In genomic region chr1:42709431-42710160, GRCm38 (mm10) we compare ENCODE assay signal across 12 mouse cellular contexts. TPM values are rescaled to one million over a fixed set of nuclear protein-coding genes. Genes with fewer than 3 reads are reported as not detected.
DNase-seq lines count a peak whose midpoint lies in the region; ATAC-seq and TF ChIP-seq lines count a peak whose summit lies in the region.
"Had no signal": no experiment of that assay in that cellular context is flagged by ENCODE, and none has a peak within 500 bp of the region (broad histone marks: within the 10 kb centered on the region; RNA-seq: fewer than 3 reads in every experiment).

No protein-coding gene starts in this region.

- no peak for ATAC-seq in kidney, postnatal 0 days (replicated peaks; ENCODE audit: low FRiP score, low read depth)
- ATAC-seq in forebrain, embryonic 15.5 days (replicated peaks): no peak
- ATAC-seq in neural tube, embryonic 14.5 days (ENCODE audit: low read depth): no peak

- 0 out of 2 replicates have a peak overlapping the region, but pooled peaks have one; percentile 2 for H3K9ac ChIP-seq in kidney, postnatal 0 days (ENCODE audit: low read depth, low read length)
- H3K9ac ChIP-seq in forebrain, embryonic 15.5 days (replicated peaks): peak overlapping the region; percentile 65
- no peak overlapping the region for H3K9ac ChIP-seq in neural tube, embryonic 14.5 days (replicated peaks; ENCODE audit: low read depth, low read length)
- H3K9ac ChIP-seq: limb, embryonic 12.5 days had no signal

- no peak overlapping the region for H3K4me3 ChIP-seq in kidney, postnatal 0 days (replicated peaks; ENCODE audit: low read depth, low read length)
- H3K4me3 ChIP-seq in forebrain, embryonic 15.5 days: peak overlapping the region; percentile 56
- peak overlapping the region; percentile 99 for H3K4me3 ChIP-seq in midbrain, embryonic 10.5 days
- no peak overlapping the region for H3K4me3 ChIP-seq in neural tube, embryonic 14.5 days (ENCODE audit: low read depth, low read length)
- no peak overlapping the region for H3K4me3 ChIP-seq in thymus, adult 2 months (ENCODE audit: control insufficient read depth, insufficient read depth, low read length)
- H3K4me3 ChIP-seq: limb, embryonic 12.5 days; megakaryocyte, embryonic 14.5 days had no signal

- no peak for DNase-seq in kidney, postnatal 0 days (ENCODE audit: low spot score)
- no peak for DNase-seq in kidney, adult 8-10 months
- DNase-seq in midbrain, embryonic 10.5 days (ENCODE audit: low spot score): no peak
- no peak for DNase-seq in thymus, adult 2 months
- DNase-seq in ovary, postnatal 36 days (ENCODE audit: low spot score): no peak
- DNase-seq in MN1 (ENCODE audit: low spot score): no peak
- DNase-seq: lung, adult 18-20 months had no signal

- H3K36me3 ChIP-seq in kidney, postnatal 0 days (ENCODE audit: insufficient read depth, low read length): no peaks in the 10 kb centered on the region
- H3K36me3 ChIP-seq in forebrain, embryonic 15.5 days: no peaks in the 10 kb centered on the region
- H3K36me3 ChIP-seq in midbrain, embryonic 10.5 days: peaks cover 38% of the 10 kb centered on the region
- H3K36me3 ChIP-seq in neural tube, embryonic 14.5 days (ENCODE audit: control insufficient read depth, insufficient read depth, low read length): no peaks in the 10 kb centered on the region
- no peaks in the 10 kb centered on the region for H3K36me3 ChIP-seq in thymus, adult 2 months (ENCODE audit: control insufficient read depth, insufficient read depth, low read length)
- H3K36me3 ChIP-seq: limb, embryonic 12.5 days had no signal

- H3K4me1 ChIP-seq in kidney, postnatal 0 days (replicated peaks; ENCODE audit: insufficient read depth, low read length): no peaks in the 10 kb centered on the region
- peaks cover 83% of the 10 kb centered on the region for H3K4me1 ChIP-seq in forebrain, embryonic 15.5 days
- H3K4me1 ChIP-seq in midbrain, embryonic 10.5 days: peaks cover 94% of the 10 kb centered on the region
- peaks cover 15% of the 10 kb centered on the region; the same call in 1 of the 2 replicates for H3K4me1 ChIP-seq in neural tube, embryonic 14.5 days (ENCODE audit: control insufficient read depth, insufficient read depth, low read length)
- no peaks in the 10 kb centered on the region for H3K4me1 ChIP-seq in thymus, adult 2 months (replicated peaks; ENCODE audit: control insufficient read depth, insufficient read depth, low read length)

- no peak overlapping the region for H3K27ac ChIP-seq in kidney, postnatal 0 days
- peak overlapping the region; percentile 89 for H3K27ac ChIP-seq in forebrain, embryonic 15.5 days (replicated peaks)
- peak overlapping the region; percentile 96 for H3K27ac ChIP-seq in midbrain, embryonic 10.5 days (replicated peaks)
- H3K27ac ChIP-seq in neural tube, embryonic 14.5 days (ENCODE audit: low read depth, low read length): no peak overlapping the region
- H3K27ac ChIP-seq in thymus, adult 2 months (ENCODE audit: control insufficient read depth, insufficient read depth, low read length): no peak overlapping the region
- H3K27ac ChIP-seq: limb, embryonic 12.5 days had no signal

- no peak for TF ChIP-seq CTCF in kidney, postnatal 0 days (IDR thresholded peaks at IDR 0.05; ENCODE audit: low read depth)
- no peak for TF ChIP-seq CTCF in thymus, adult 2 months (IDR thresholded peaks at IDR 0.05; ENCODE audit: borderline replicate concordance, control insufficient read depth, extremely low read depth, insufficient read depth, low read length, poor library complexity)

- H3K4me2 ChIP-seq in kidney, postnatal 0 days (ENCODE audit: low read length): peak overlapping the region; percentile 54
- peak overlapping the region; percentile 60 for H3K4me2 ChIP-seq in forebrain, embryonic 15.5 days (replicated peaks)
- peak overlapping the region; percentile 1; the same call in 1 of the 2 replicates for H3K4me2 ChIP-seq in neural tube, embryonic 14.5 days (ENCODE audit: low read depth, low read length)
- H3K4me2 ChIP-seq: limb, embryonic 12.5 days had no signal

- peaks cover 53% of the 10 kb centered on the region for H3K27me3 ChIP-seq in kidney, postnatal 0 days (ENCODE audit: insufficient read depth, low read length)
- no peaks in the 10 kb centered on the region for H3K27me3 ChIP-seq in forebrain, embryonic 15.5 days
- H3K27me3 ChIP-seq in midbrain, embryonic 10.5 days (ENCODE audit: low read depth, poor library complexity, severe bottlenecking): peaks cover 83% of the 10 kb centered on the region
- no peaks in the 10 kb centered on the region for H3K27me3 ChIP-seq in neural tube, embryonic 14.5 days (ENCODE audit: control insufficient read depth, insufficient read depth, low read length)
- H3K27me3 ChIP-seq in thymus, adult 2 months (ENCODE audit: control insufficient read depth, insufficient read depth, low read length): peaks cover 25% of the 10 kb centered on the region

- H3K9me3 ChIP-seq in kidney, postnatal 0 days (replicated peaks; ENCODE audit: low read length): no peaks in the 10 kb centered on the region
- no peaks in the 10 kb centered on the region for H3K9me3 ChIP-seq in forebrain, embryonic 15.5 days
- H3K9me3 ChIP-seq in midbrain, embryonic 10.5 days (replicated peaks): no peaks in the 10 kb centered on the region
- no peaks in the 10 kb centered on the region for H3K9me3 ChIP-seq in neural tube, embryonic 14.5 days (ENCODE audit: control insufficient read depth, low read length)
- H3K9me3 ChIP-seq: limb, embryonic 12.5 days; megakaryocyte, embryonic 14.5 days had no signal

- WGBS in kidney, postnatal 0 days: 11% methylated on average over 7 of the region's 7 CpGs
- WGBS in forebrain, embryonic 15.5 days: 11% methylated on average over 7 of the region's 7 CpGs
- 17% methylated on average over 7 of the region's 7 CpGs for WGBS in midbrain, embryonic 10.5 days
- 15% methylated on average over 7 of the region's 7 CpGs for WGBS in neural tube, embryonic 14.5 days
- WGBS in thymus, adult 2 months: 23% methylated on average over 7 of the region's 7 CpGs

- no peak for TF ChIP-seq POLR2A in thymus, adult 2 months (IDR thresholded peaks at IDR 0.05; ENCODE audit: control insufficient read depth, extremely low read depth, insufficient read depth, low read length, poor library complexity)

RNA-seq across cellular contexts. Expression of gene Pou3f3, which starts 14.0 kb away (rescaled TPM):
- polyA plus RNA-seq in kidney, postnatal 0 days (2015; fragmentation: Nextera tagmentation; extraction: Ambion mirVana): 12.4 and 13.2 TPM in 2 replicates
- 49.1 and 52.0 TPM in 2 replicates for polyA plus RNA-seq in forebrain, embryonic 15.5 days (2015; fragmentation: Nextera tagmentation; extraction: Ambion mirVana)
- 18.2 and 22.2 TPM in 2 replicates for polyA plus RNA-seq in midbrain, embryonic 10.5 days (2016; fragmentation: Nextera tagmentation; extraction: Ambion mirVana)
- polyA plus RNA-seq in neural tube, embryonic 14.5 days (2014; fragmentation: Nextera tagmentation; extraction: Ambion mirVana): 10.4 and 11.0 TPM in 2 replicates
- 0.06 and 0.09 TPM in 2 replicates for polyA plus RNA-seq in thymus, adult 2 months (2012; rRNA removed)
- polyA plus RNA-seq: small intestine, adult 2 months had no signal

Comparison
In these comparisons a context has a peak if more than half of its experiments do, and no peak if none do; other contexts are left out.
1. H3K27ac ChIP-seq: peak in forebrain, embryonic 15.5 days (single experiment) and midbrain, embryonic 10.5 days (single experiment); none in kidney, postnatal 0 days (single experiment), neural tube, embryonic 14.5 days (single experiment) and thymus, adult 2 months (single experiment).
2. H3K4me2 ChIP-seq: peak in every context shown above with its lines; median percentile 60 in forebrain, embryonic 15.5 days; 54 in kidney, postnatal 0 days; 1 in neural tube, embryonic 14.5 days.
3. H3K4me3 ChIP-seq: peak in forebrain, embryonic 15.5 days (single experiment) and midbrain, embryonic 10.5 days (single experiment); none in kidney, postnatal 0 days (single experiment), neural tube, embryonic 14.5 days (single experiment) and thymus, adult 2 months (single experiment).
4. RNA of gene Pou3f3, which starts 14.0 kb away (polyA plus RNA-seq): 49.1 to 52.0 TPM in forebrain, embryonic 15.5 days, 18.2 to 22.2 TPM in midbrain, embryonic 10.5 days, 12.4 to 13.2 TPM in kidney, postnatal 0 days and 10.4 to 11.0 TPM in neural tube, embryonic 14.5 days; 0.06 to 0.09 TPM in thymus, adult 2 months; every median in the first group is over 10 times any median in the second.